Mouse (Mus musculus): ENCODE data around the gene Olfr462. TPM values are rescaled to one million over a fixed set of nuclear protein-coding genes. Genes with fewer than 3 reads are reported as not detected.

Olfr462 gene
- polyA plus RNA-seq (2012; rRNA removed) (not detected in 2 replicates), polyA plus RNA-seq (2014; fragmentation: Nextera tagmentation; extraction: Ambion mirVana) (not detected in 2 replicates)

DNA sequence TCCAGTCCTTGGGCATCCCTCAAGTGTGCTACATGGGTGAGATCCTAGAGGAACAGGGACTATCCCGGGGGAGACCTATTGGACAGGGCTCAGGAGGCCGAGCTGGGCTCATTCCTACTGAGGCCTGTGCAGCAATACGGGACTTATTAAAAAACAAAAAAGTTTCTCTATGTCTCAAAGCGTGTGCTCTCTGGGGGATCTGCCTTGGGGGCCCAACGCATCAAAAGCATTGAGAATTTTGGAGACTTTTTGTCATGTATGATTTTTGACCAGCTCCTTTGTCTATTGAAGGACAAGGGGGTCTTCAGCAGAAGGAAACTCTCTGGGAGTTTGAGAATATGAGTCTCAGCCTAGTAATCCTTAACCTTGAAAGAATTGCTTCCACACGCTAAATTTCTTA, at the start of gene Olfr462:
TSS of gene Olfr462 (minus strand) at position 101 of the 400 bp plus-strand sequence.
- Histone ChIP-seq H3K9me3 (ENCODE audit: control insufficient read depth, low read length) (no peaks in the 10 kb centered on the region), H3K27ac (no peak within 1 kb of the TSS), H3K36me3 (replicated peaks; ENCODE audit: control insufficient read depth, insufficient read depth, low read depth) (no peaks in the 10 kb centered on the region), H3K4me2 (ENCODE audit: low read depth) (no peak within 1 kb of the TSS), H3K9ac (replicated peaks) (no peak within 1 kb of the TSS), H3K4me1 (replicated peaks; ENCODE audit: control insufficient read depth in 2 of 2, insufficient read depth in 2 of 2, low read length in 1 of 2) (no peaks in the 10 kb centered on the region), H3K4me3 (ENCODE audit: insufficient read depth in 1 of 2, low read depth in 2 of 2, low read length in 2 of 2) (no peak within 1 kb of the TSS), H3K27me3 (ENCODE audit: control insufficient read depth, insufficient read depth, low read length) (no peaks in the 10 kb centered on the region)
- WGBS (ENCODE audit: insufficient replicate concordance): 62% methylated on average over 6 of the region's 6 CpGs
- DNase-seq (ENCODE audit: low read depth in 3 of 3, low spot score in 3 of 3) (no peak), ATAC-seq (ENCODE audit: insufficient read depth) (no peak)
- no peak for TF ChIP-seq EP300 (IDR thresholded peaks at IDR 0.05; ENCODE audit: low read depth)
- no peak for TF ChIP-seq CTCF (IDR thresholded peaks at IDR 0.05; ENCODE audit: low read depth)

GRCm38 (mm10) chr11:87935467-87935866, 43.4 kb upstream of the Olfr462 start:
- TF ChIP-seq EP300 (IDR thresholded peaks at IDR 0.05; ENCODE audit: low read depth): no peak
- no peak for TF ChIP-seq CTCF (IDR thresholded peaks at IDR 0.05; ENCODE audit: low read depth)

DNA sequence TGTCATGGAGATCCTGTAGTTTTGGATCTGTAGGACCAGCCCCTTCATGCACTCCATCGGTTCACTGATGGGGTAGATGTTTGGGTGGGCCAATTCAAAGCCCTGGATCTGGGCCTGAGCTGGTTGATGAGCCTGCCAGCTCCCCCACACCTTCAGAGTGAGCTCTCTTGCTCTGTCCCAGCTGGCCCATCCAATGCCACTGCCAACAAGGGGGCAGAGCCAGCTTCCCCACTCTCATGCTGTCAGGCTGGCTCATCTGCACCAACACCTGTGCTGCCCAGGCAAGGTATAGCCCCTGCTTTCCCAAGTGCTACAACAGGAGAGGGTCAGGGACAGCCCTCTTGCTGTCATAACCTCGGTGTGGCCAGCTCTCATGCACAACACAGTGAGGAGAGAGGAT, 41.7 kb upstream of the Olfr462 start:
- no peak for DNase-seq (ENCODE audit: low read depth in 3 of 3, low spot score in 3 of 3)
- TF ChIP-seq CTCF (IDR thresholded peaks at IDR 0.05; ENCODE audit: low read depth) (no peak), EP300 (IDR thresholded peaks at IDR 0.05; ENCODE audit: low read depth) (no peak)
- Histone ChIP-seq H3K4me3 (ENCODE audit: insufficient read depth in 1 of 2, low read depth in 2 of 2, low read length in 2 of 2) (no peak overlapping the region), H3K36me3 (replicated peaks; ENCODE audit: control insufficient read depth, insufficient read depth, low read depth) (no peaks in the 10 kb centered on the region), H3K4me1 (replicated peaks; ENCODE audit: control insufficient read depth in 2 of 2, insufficient read depth in 2 of 2, low read length in 1 of 2) (no peaks in the 10 kb centered on the region), H3K27ac (no peak overlapping the region), H3K4me2 (ENCODE audit: low read depth) (no peak overlapping the region), H3K9me3 (ENCODE audit: control insufficient read depth, low read length) (no peaks in the 10 kb centered on the region), H3K27me3 (ENCODE audit: control insufficient read depth, insufficient read depth, low read length) (no peaks in the 10 kb centered on the region), H3K9ac (replicated peaks) (no peak overlapping the region)
- 40% methylated on average over 2 of the region's 2 CpGs for WGBS (ENCODE audit: insufficient replicate concordance)
- ATAC-seq (ENCODE audit: insufficient read depth): no peak

More at GRCm38 (mm10) chr11:87935467-87935866, 43.4 kb upstream of the Olfr462 start:
- Histone ChIP-seq H3K36me3 (replicated peaks; ENCODE audit: control insufficient read depth, insufficient read depth, low read depth) (no peaks in the 10 kb centered on the region), H3K27me3 (ENCODE audit: control insufficient read depth, insufficient read depth, low read length) (no peaks in the 10 kb centered on the region), H3K4me2 (ENCODE audit: low read depth) (no peak overlapping the region), H3K4me1 (replicated peaks; ENCODE audit: control insufficient read depth in 2 of 2, insufficient read depth in 2 of 2, low read length in 1 of 2) (no peaks in the 10 kb centered on the region), H3K4me3 (ENCODE audit: insufficient read depth in 1 of 2, low read depth in 2 of 2, low read length in 2 of 2) (no peak overlapping the region), H3K27ac (no peak overlapping the region), H3K9ac (replicated peaks) (no peak overlapping the region), H3K9me3 (ENCODE audit: control insufficient read depth, low read length) (no peaks in the 10 kb centered on the region)
- 41% methylated on average over 3 of the region's 3 CpGs for WGBS (ENCODE audit: insufficient replicate concordance)
- DNase-seq (ENCODE audit: low read depth in 3 of 3, low spot score in 3 of 3): no peak
- no peak for ATAC-seq (ENCODE audit: insufficient read depth)

GRCm38 (mm10) chr11:87930348-87930747, 38.3 kb upstream of the Olfr462 start:
- Histone ChIP-seq H3K4me2 (ENCODE audit: low read depth) (no peak overlapping the region), H3K9me3 (ENCODE audit: control insufficient read depth, low read length) (no peaks in the 10 kb centered on the region), H3K4me3 (ENCODE audit: insufficient read depth in 1 of 2, low read depth in 2 of 2, low read length in 2 of 2) (no peak overlapping the region), H3K27ac (no peak overlapping the region), H3K36me3 (replicated peaks; ENCODE audit: control insufficient read depth, insufficient read depth, low read depth) (no peaks in the 10 kb centered on the region), H3K4me1 (replicated peaks; ENCODE audit: control insufficient read depth in 2 of 2, insufficient read depth in 2 of 2, low read length in 1 of 2) (no peaks in the 10 kb centered on the region), H3K9ac (replicated peaks) (no peak overlapping the region), H3K27me3 (ENCODE audit: control insufficient read depth, insufficient read depth, low read length) (no peaks in the 10 kb centered on the region)
- ATAC-seq (ENCODE audit: insufficient read depth): no peak
- WGBS (ENCODE audit: insufficient replicate concordance): 72% methylated on average over 2 of the region's 2 CpGs
- no peak for TF ChIP-seq EP300 (IDR thresholded peaks at IDR 0.05; ENCODE audit: low read depth)
- TF ChIP-seq CTCF (IDR thresholded peaks at IDR 0.05; ENCODE audit: low read depth): no peak
- DNase-seq (ENCODE audit: low read depth in 3 of 3, low spot score in 3 of 3): no peak

GRCm38 (mm10) chr11:87920966-87921365, 28.9 kb upstream of the Olfr462 start, which contains the start of gene Olfr464:
TSS of gene Olfr464 (minus strand) at chr11:87920967.
- TF ChIP-seq EP300 (IDR thresholded peaks at IDR 0.05; ENCODE audit: low read depth) (no peak), CTCF (IDR thresholded peaks at IDR 0.05; ENCODE audit: low read depth) (no peak)
- Histone ChIP-seq H3K4me3 (ENCODE audit: insufficient read depth in 1 of 2, low read depth in 2 of 2, low read length in 2 of 2) (no peak within 1 kb of the TSS), H3K36me3 (replicated peaks; ENCODE audit: control insufficient read depth, insufficient read depth, low read depth) (no peaks in the 10 kb centered on the region), H3K27me3 (ENCODE audit: control insufficient read depth, insufficient read depth, low read length) (no peaks in the 10 kb centered on the region), H3K4me2 (ENCODE audit: low read depth) (no peak within 1 kb of the TSS), H3K9ac (replicated peaks) (no peak within 1 kb of the TSS), H3K4me1 (replicated peaks; ENCODE audit: control insufficient read depth in 2 of 2, insufficient read depth in 2 of 2, low read length in 1 of 2) (no peaks in the 10 kb centered on the region), H3K27ac (no peak within 1 kb of the TSS), H3K9me3 (ENCODE audit: control insufficient read depth, low read length) (no peaks in the 10 kb centered on the region)
- peak; percentile 11 to 23 (median 17) for DNase-seq (ENCODE audit: low read depth in 3 of 3, low spot score in 3 of 3)
- ATAC-seq (ENCODE audit: insufficient read depth): no peak
- 19% methylated on average over 5 of the region's 5 CpGs for WGBS (ENCODE audit: insufficient replicate concordance)
